Mouse (Mus musculus): Measurements from ENCODE around the gene Ctf1. TPM values are rescaled to one million over a fixed set of nuclear protein-coding genes. Genes with fewer than 3 reads are reported as not detected.

Gene Ctf1
- total and polyA plus RNA-seq, 3 experiments, result 2.8 to 7.2 TPM; not detected in 1

GRCm38 (mm10) chr7:127681888-127682553, 30.5 kb upstream of the Ctf1 start:
- DNase-seq (ENCODE audit: low read depth, low spot score), result no peak
- H3K9me3 ChIP-seq (replicated peaks; ENCODE audit: insufficient read depth, low read length), result no peaks in the 10 kb centered on the region
- no peaks in the 10 kb centered on the region for H3K27me3 ChIP-seq (ENCODE audit: control insufficient read depth in 1 of 2, insufficient read depth in 2 of 2, low read length in 2 of 2)
- peaks cover 0 to 2% of the 10 kb centered on the region in 2 experiments; a peak in 1 of 4 replicates for H3K36me3 ChIP-seq (ENCODE audit: control insufficient read depth in 1 of 2, insufficient read depth in 2 of 2, low read length in 2 of 2)
- H3K4me1 ChIP-seq (ENCODE audit: control insufficient read depth in 1 of 2, insufficient read depth in 2 of 2, low read length in 2 of 2), result peaks cover 0 to 8% of the 10 kb centered on the region in 2 experiments; a peak in 2 of 4 replicates
- no peaks in the 10 kb centered on the region for H3K79me2 ChIP-seq (ENCODE audit: control insufficient read depth, insufficient read depth, low read length, poor library complexity)
- H3K27ac ChIP-seq (ENCODE audit: control insufficient read depth, low read depth, low read length), result no peak overlapping the region
- H3K9ac ChIP-seq (ENCODE audit: control insufficient read depth, low read depth, low read length, poor library complexity, severe bottlenecking), result no peak overlapping the region
- H3K4me3 ChIP-seq (ENCODE audit: control insufficient read depth in 1 of 2, insufficient read depth in 1 of 2, low read depth in 2 of 2, low read length in 2 of 2), result no peak overlapping the region
- TF ChIP-seq MXI1 (IDR thresholded peaks at IDR 0.05; ENCODE audit: low read depth, low read length), result no peak
- TF ChIP-seq GATA1 (IDR thresholded peaks at IDR 0.05; ENCODE audit: low read depth, low read length), result peak; percentile 57
- TF ChIP-seq TCF12 (IDR thresholded peaks at IDR 0.05; ENCODE audit: low read depth, low read length), result 0 out of 2 replicates have a peak, but pooled peaks have one; percentile 13
- TF ChIP-seq EP300 (IDR thresholded peaks at IDR 0.05; ENCODE audit: low read depth in 1 of 2, low read length in 2 of 2), result no peak
- no peak for TF ChIP-seq UBTF (IDR thresholded peaks at IDR 0.05; ENCODE audit: borderline replicate concordance, insufficient read depth, low read depth, low read length)
- no peak for TF ChIP-seq TBP (IDR thresholded peaks at IDR 0.05; ENCODE audit: low read depth, low read length)
- TF ChIP-seq TAL1 (IDR thresholded peaks at IDR 0.05; ENCODE audit: low read length), result peak; percentile 44; the same call in 1 of the 2 replicates

DNA sequence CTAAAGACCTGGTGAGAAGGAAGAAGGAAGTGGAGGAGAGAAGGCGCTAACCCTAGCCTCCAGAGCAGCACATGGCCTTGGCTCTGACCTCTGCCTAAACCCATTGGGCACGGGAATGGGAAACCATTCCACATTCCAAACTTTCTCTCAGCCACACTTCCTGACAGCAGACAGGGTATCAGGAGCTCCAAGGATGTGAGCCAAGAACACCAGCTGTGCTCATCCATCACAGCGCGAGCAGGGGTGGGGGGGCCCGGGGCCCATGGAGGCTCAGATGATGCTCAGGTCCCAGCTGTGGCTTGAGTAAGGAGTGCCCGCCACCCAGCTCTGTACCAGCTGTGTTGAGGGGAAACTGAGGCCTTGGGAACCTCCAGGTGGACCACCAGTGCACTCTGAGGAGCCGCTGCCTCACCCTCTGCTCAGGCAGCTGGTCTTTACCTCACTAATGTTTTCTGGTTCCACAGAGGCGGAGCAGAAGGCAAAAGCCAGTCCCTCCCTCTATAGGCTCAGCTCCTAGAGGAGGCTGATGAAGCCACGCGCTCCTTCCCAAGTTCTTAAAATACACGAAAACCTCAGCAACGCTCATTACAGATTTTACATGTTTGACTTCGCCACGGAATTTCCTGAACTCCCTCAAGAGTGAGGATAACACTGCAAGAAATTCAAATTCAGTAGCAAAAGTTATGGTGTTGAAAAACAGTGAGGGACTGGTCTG, 27.1 kb upstream of the Ctf1 start:
- Histone ChIP-seq H3K36me3 (ENCODE audit: control insufficient read depth in 1 of 2, insufficient read depth in 2 of 2, low read length in 2 of 2) (peaks cover 0 to 2% of the 10 kb centered on the region in 2 experiments; a peak in 1 of 4 replicates), H3K4me3 (ENCODE audit: control insufficient read depth in 1 of 2, insufficient read depth in 1 of 2, low read depth in 2 of 2, low read length in 2 of 2) (no peak overlapping the region), H3K79me2 (ENCODE audit: control insufficient read depth, insufficient read depth, low read length, poor library complexity) (no peaks in the 10 kb centered on the region), H3K4me1 (ENCODE audit: control insufficient read depth in 1 of 2, insufficient read depth in 2 of 2, low read length in 2 of 2) (peaks cover 0 to 9% of the 10 kb centered on the region in 2 experiments; a peak in 2 of 4 replicates), H3K9me3 (replicated peaks; ENCODE audit: insufficient read depth, low read length) (no peaks in the 10 kb centered on the region), H3K27ac (ENCODE audit: control insufficient read depth, low read depth, low read length) (no peak overlapping the region), H3K9ac (ENCODE audit: control insufficient read depth, low read depth, low read length, poor library complexity, severe bottlenecking) (no peak overlapping the region), H3K27me3 (ENCODE audit: control insufficient read depth in 1 of 2, insufficient read depth in 2 of 2, low read length in 2 of 2) (no peaks in the 10 kb centered on the region)
- DNase-seq (ENCODE audit: low read depth, low spot score), result no peak
- TF ChIP-seq BHLHE40 (IDR thresholded peaks at IDR 0.05; ENCODE audit: borderline replicate concordance, low read depth, low read length) (no peak), USF2 (IDR thresholded peaks at IDR 0.05; ENCODE audit: borderline replicate concordance in 1 of 2, insufficient read depth in 1 of 2, low read depth in 1 of 2, low read length in 2 of 2) (no peak), MAX (IDR thresholded peaks at IDR 0.05; ENCODE audit: low read length) (no peak), ZNF384 (IDR thresholded peaks at IDR 0.05; ENCODE audit: low read depth, low read length) (no peak), CHD1 (IDR thresholded peaks at IDR 0.05; ENCODE audit: low read depth, low read length) (no peak), SIN3A (IDR thresholded peaks at IDR 0.05; ENCODE audit: low read length) (no peak), ZKSCAN1 (IDR thresholded peaks at IDR 0.05; ENCODE audit: low read depth, low read length) (no peak), TCF12 (IDR thresholded peaks at IDR 0.05; ENCODE audit: low read depth, low read length) (no peak), CTCF (IDR thresholded peaks at IDR 0.05 in 2 of 3, conservative IDR thresholded peaks at IDR 0.05 in 1 of 3; ENCODE audit: control insufficient read depth in 1 of 3, insufficient read depth in 1 of 3, low read depth in 2 of 3, low read length in 3 of 3, poor library complexity in 1 of 3, severe bottlenecking in 1 of 3) (no peak), SMC3 (IDR thresholded peaks at IDR 0.05; ENCODE audit: low read depth, low read length) (no peak), MYC (IDR thresholded peaks at IDR 0.05; ENCODE audit: low read depth, low read length) (no peak), ZC3H11A (IDR thresholded peaks at IDR 0.05; ENCODE audit: low read depth, low read length) (no peak), NELFE (IDR thresholded peaks at IDR 0.05; ENCODE audit: low read depth, low read length) (no peak), MYB (IDR thresholded peaks at IDR 0.05; ENCODE audit: low read depth, low read length) (no peak)

Data from MEL (cell line).